ENCODE assay signal across 17 mouse cellular contexts in genomic region chr3:37557741-37558479, GRCm38 (mm10).
DNase-seq lines count a peak whose midpoint lies in the region; ATAC-seq and TF ChIP-seq lines count a peak whose summit lies in the region.
"Had no signal": no experiment of that assay in that cellular context is flagged by ENCODE, and none has a peak within 500 bp of the region (broad histone marks: within the 10 kb centered on the region; RNA-seq: fewer than 3 reads in every experiment).

No protein-coding gene starts in this region.

- no peaks in the 10 kb centered on the region for H3K9me3 ChIP-seq in heart, embryonic 16.5 days (replicated peaks; ENCODE audit: control insufficient read depth, low read length)
- H3K9me3 ChIP-seq in liver, embryonic 13.5 days (replicated peaks), result no peaks in the 10 kb centered on the region
- H3K9me3 ChIP-seq: forebrain, embryonic 13.5 days; midbrain, embryonic 15.5 days; neural tube, embryonic 13.5 days had no signal

- H3K79me2 ChIP-seq in heart, adult 2 months (replicated peaks; ENCODE audit: control insufficient read depth, insufficient read depth, low read length), result no peaks in the 10 kb centered on the region

- H3K9ac ChIP-seq in heart, embryonic 16.5 days (ENCODE audit: low read length), result no peak overlapping the region
- H3K9ac ChIP-seq in heart, adult 2 months (ENCODE audit: low read depth, low read length), result no peak overlapping the region
- H3K9ac ChIP-seq in liver, embryonic 13.5 days, result peak overlapping the region; percentile 63
- H3K9ac ChIP-seq: forebrain, embryonic 13.5 days; hindbrain, embryonic 14.5 days; midbrain, embryonic 15.5 days; neural tube, embryonic 13.5 days had no signal

- TF ChIP-seq EP300 in heart, adult 2 months (IDR thresholded peaks at IDR 0.05; ENCODE audit: insufficient read depth, low read depth, low read length), result no peak

- intact Hi-C loops in heart, adult 2 months (cut with DNase I), result no loop called here

- H3K4me1 ChIP-seq in heart, embryonic 16.5 days (ENCODE audit: control insufficient read depth, insufficient read depth, low read length), result peaks cover 12% of the 10 kb centered on the region; the same call in 1 of the 2 replicates
- H3K4me1 ChIP-seq in heart, adult 2 months (ENCODE audit: control insufficient read depth, insufficient read depth, low read length), result peaks cover 4% of the 10 kb centered on the region
- peaks cover 92% of the 10 kb centered on the region for H3K4me1 ChIP-seq in liver, embryonic 13.5 days (replicated peaks)
- H3K4me1 ChIP-seq: midbrain, embryonic 15.5 days; neural tube, embryonic 13.5 days had no signal

- DNase-seq in heart, adult 2 months, result no peak
- peak; percentile 35 for DNase-seq in spleen, adult 12 weeks (ENCODE audit: low spot score)
- DNase-seq in spleen, adult 18-20 months, result no peak
- DNase-seq in liver, embryonic 13.5 days, result peak; percentile 60
- DNase-seq in left cerebral cortex, adult 8-10 months (ENCODE audit: low spot score in 2 of 2), result no peak
- no peak for DNase-seq in embryo, embryonic 10 days (ENCODE audit: low spot score)
- DNase-seq: adrenal gland, postnatal 14 days; cerebellum, adult 11 months; lung, adult 2 months; right cerebral cortex, adult 18-20 months had no signal

- 51% methylated on average over 4 of the region's 4 CpGs for WGBS in heart, embryonic 16.5 days
- 64% methylated on average over 4 of the region's 4 CpGs for WGBS in heart, adult 2 months
- 10% methylated on average over 4 of the region's 4 CpGs for WGBS in liver, embryonic 13.5 days (ENCODE audit: insufficient replicate concordance)

- no peaks in the 10 kb centered on the region for H3K27me3 ChIP-seq in heart, embryonic 16.5 days (ENCODE audit: control insufficient read depth, insufficient read depth, low read length)
- no peaks in the 10 kb centered on the region for H3K27me3 ChIP-seq in heart, adult 2 months (ENCODE audit: control insufficient read depth, insufficient read depth, low read length)
- H3K27me3 ChIP-seq in liver, embryonic 13.5 days, result no peaks in the 10 kb centered on the region
- H3K27me3 ChIP-seq: forebrain, embryonic 13.5 days; midbrain, embryonic 15.5 days; neural tube, embryonic 13.5 days had no signal

- no peak for TF ChIP-seq POLR2A in heart, adult 2 months (IDR thresholded peaks at IDR 0.05; ENCODE audit: insufficient read depth, low read depth, low read length)

- H3K4me2 ChIP-seq in heart, embryonic 16.5 days (ENCODE audit: low read depth, low read length), result no peak overlapping the region
- H3K4me2 ChIP-seq in liver, embryonic 13.5 days, result 0 out of 2 replicates have a peak overlapping the region, but pooled peaks have one; percentile 21
- H3K4me2 ChIP-seq: forebrain, embryonic 13.5 days; hindbrain, embryonic 14.5 days; midbrain, embryonic 15.5 days; neural tube, embryonic 13.5 days had no signal

- H3K36me3 ChIP-seq in heart, embryonic 16.5 days (ENCODE audit: control insufficient read depth, insufficient read depth), result no peaks in the 10 kb centered on the region
- peaks cover 5% of the 10 kb centered on the region; the same call in 1 of the 2 replicates for H3K36me3 ChIP-seq in heart, adult 2 months (ENCODE audit: control insufficient read depth, insufficient read depth, low read length)
- H3K36me3 ChIP-seq in liver, embryonic 13.5 days, result no peaks in the 10 kb centered on the region; the same call in 1 of the 2 replicates
- H3K36me3 ChIP-seq: midbrain, embryonic 15.5 days; neural tube, embryonic 13.5 days had no signal

- no peak overlapping the region for H3K4me3 ChIP-seq in heart, embryonic 16.5 days (ENCODE audit: low read length)
- no peak overlapping the region for H3K4me3 ChIP-seq in heart, adult 2 months
- H3K4me3 ChIP-seq in liver, embryonic 13.5 days (replicated peaks), result no peak overlapping the region
- H3K4me3 ChIP-seq: forebrain, embryonic 13.5 days; midbrain, embryonic 15.5 days; neural tube, embryonic 13.5 days had no signal

- no peak for TF ChIP-seq CTCF in heart, adult 2 months (IDR thresholded peaks at IDR 0.05)

- ATAC-seq in heart, embryonic 16.5 days (replicated peaks; ENCODE audit: extremely low read depth, insufficient read depth, low FRiP score), result 0 out of 2 replicates have a peak, but pooled peaks have one; percentile 11
- peak; percentile 76 for ATAC-seq in liver, embryonic 13.5 days (ENCODE audit: low read depth)
- ATAC-seq in granulocyte monocyte progenitor cell, adult 5-6 weeks (replicated peaks; ENCODE audit: poor library complexity, severe bottlenecking), result no peak
- ATAC-seq: CD4-positive, CD25-positive, alpha-beta regulatory T cell, adult 4 months; forebrain, embryonic 13.5 days; midbrain, embryonic 15.5 days had no signal

- H3K27ac ChIP-seq in heart, embryonic 16.5 days (ENCODE audit: low read length), result no peak overlapping the region; the same call in 1 of the 2 replicates
- H3K27ac ChIP-seq in heart, adult 2 months, result no peak overlapping the region
- peak overlapping the region; percentile 97 for H3K27ac ChIP-seq in liver, embryonic 13.5 days
- H3K27ac ChIP-seq: forebrain, embryonic 13.5 days; hindbrain, embryonic 14.5 days; midbrain, embryonic 15.5 days; neural tube, embryonic 13.5 days had no signal

Comparison
In these comparisons a context has a peak if more than half of its experiments do, and no peak if none do; other contexts are left out.
1. DNase-seq: peak in spleen, adult 12 weeks (single experiment) and liver, embryonic 13.5 days (single experiment); none in heart, adult 2 months (0 of 2), spleen, adult 18-20 months (0 of 2), left cerebral cortex, adult 8-10 months (0 of 2) and embryo, embryonic 10 days (single experiment).